Mouse (Mus musculus) brain, embryonic 14.5 days (tissue): Measurements from ENCODE around the gene Pard6a. TPM values are rescaled to one million over a fixed set of nuclear protein-coding genes. Genes with fewer than 3 reads are reported as not detected.
A peak's percentile ranks its signal among the peaks of the same experiment; 100 is the strongest.

Experiments used
- DNase-seq: peaks from one replicate; pipeline ENCODE4 v3.0.0-alpha.2; 2011; ENCODE audit warnings: low read depth
- CTCF ChIP-seq: fragments of 200-500 bp; IDR thresholded peaks from 2 replicates; pipeline ENCODE4 v1.5.1; 2012; ENCODE audit warnings: inconsistent platforms, mild to moderate bottlenecking, moderate library complexity, borderline replicate concordance; ENCODE audit not compliant: insufficient read depth, insufficient read length; ENCODE audit errors: extremely low read depth
- POLR2A ChIP-seq: fragments of 200-500 bp; IDR thresholded peaks from 2 replicates; pipeline ENCODE4 v1.6.1; 2012; ENCODE audit warnings: mild to moderate bottlenecking, inconsistent platforms, borderline replicate concordance; ENCODE audit not compliant: poor library complexity, insufficient read depth, insufficient read length, severe bottlenecking; ENCODE audit errors: extremely low read depth
- polyA plus RNA-seq: library from polyadenylated mRNA; depleted of rRNA; stranded (reverse); fragments of >200 nt; gene quantifications from 2 replicates; pipeline ENCODE4 v1.2.3, GENCODE M21; 2012; rRNA removed

The Pard6a gene
- polyA plus RNA-seq = 40.7 and 59.2 TPM in 2 replicates

- peak; percentile 98 for DNase-seq
- TF ChIP-seq CTCF (no peak), POLR2A (peak; percentile 75; the same call in 1 of the 2 replicates)
These were observed at the start of gene Pard6a, which contains the start of gene Acd for GRCm38 (mm10) chr8:105700966-105701824. Gene Pard6a, plus strand, starts transcription at chr8:105701148. Gene Acd, minus strand, starts transcription at chr8:105701102.

GRCm38 (mm10) chr8:105657641-105658040 lies 43.3 kb upstream of the Pard6a start:
- TF ChIP-seq POLR2A (no peak), CTCF (no peak)
- DNase-seq = no peak

GRCm38 (mm10) chr8:105661167-105661566 lies 39.8 kb upstream of the Pard6a start:
- no peak for TF ChIP-seq POLR2A
- TF ChIP-seq CTCF = peak; percentile 55; the same call in 1 of the 2 replicates
- DNase-seq = peak; percentile 49

- TF ChIP-seq CTCF = no peak
- TF ChIP-seq POLR2A = no peak
- DNase-seq = no peak
These were observed 23.1 kb upstream of the Pard6a start for GRCm38 (mm10) chr8:105677891-105678290.

GRCm38 (mm10) chr8:105685325-105685724 lies 15.6 kb upstream of the Pard6a start:
- TF ChIP-seq CTCF = no peak
- no peak for TF ChIP-seq POLR2A

GRCm38 (mm10) chr8:105685796-105686308 lies 15.1 kb upstream of the Pard6a start, which contains the start of gene Carmil2:
Gene Carmil2, plus strand, starts transcription at chr8:105686274.
- no peak for DNase-seq
- TF ChIP-seq CTCF (peak; percentile 59), POLR2A (no peak)

More at GRCm38 (mm10) chr8:105685325-105685724, 15.6 kb upstream of the Pard6a start:
- DNase-seq = no peak

- DNase-seq = no peak
- no peak for TF ChIP-seq POLR2A
- no peak for TF ChIP-seq CTCF
These were observed 14.4 kb upstream of the Pard6a start for GRCm38 (mm10) chr8:105686551-105686950.

GRCm38 (mm10) chr8:105687512-105687911 lies 13.4 kb upstream of the Pard6a start:
- TF ChIP-seq CTCF = no peak
- TF ChIP-seq POLR2A = no peak

GRCm38 (mm10) chr8:105688242-105688752 lies 12.7 kb upstream of the Pard6a start:
- no peak for DNase-seq
- no peak for TF ChIP-seq POLR2A
- TF ChIP-seq CTCF = no peak

More at GRCm38 (mm10) chr8:105687512-105687911, 13.4 kb upstream of the Pard6a start:
- no peak for DNase-seq

- TF ChIP-seq CTCF = no peak
- no peak for TF ChIP-seq POLR2A
- DNase-seq = no peak
These were observed 11.5 kb upstream of the Pard6a start for GRCm38 (mm10) chr8:105689256-105689982.

- TF ChIP-seq CTCF = no peak
- TF ChIP-seq POLR2A = no peak
These were observed 11.0 kb upstream of the Pard6a start for GRCm38 (mm10) chr8:105689983-105690360.

GRCm38 (mm10) chr8:105690978-105691377 lies 10.0 kb upstream of the Pard6a start:
- TF ChIP-seq POLR2A = no peak
- TF ChIP-seq CTCF = no peak

More at GRCm38 (mm10) chr8:105689983-105690360, 11.0 kb upstream of the Pard6a start:
- DNase-seq = no peak

More at GRCm38 (mm10) chr8:105690978-105691377, 10.0 kb upstream of the Pard6a start:
- DNase-seq = no peak
